Mouse (Mus musculus) layer of hippocampus, postnatal 10 days (tissue): ENCODE data around the gene Ftsj1. TPM values are rescaled to one million over a fixed set of nuclear protein-coding genes. Genes with fewer than 3 reads are reported as not detected.

Source experiments
- DNase-seq, 2 experiments: peaks; one replicate each; pipeline ENCODE4 v3.0.0; 2021; ENCODE audit warnings: low spot score in 2 of 2
- total RNA-seq, 2 experiments: library from RNA; stranded (reverse); gene quantifications; 2 replicates each; pipeline ENCODE4 v1.2.3; 2021

The Ftsj1 gene
- total RNA-seq, 2 experiments from 2014 or later = 24.0 to 27.7 TPM

DNA sequence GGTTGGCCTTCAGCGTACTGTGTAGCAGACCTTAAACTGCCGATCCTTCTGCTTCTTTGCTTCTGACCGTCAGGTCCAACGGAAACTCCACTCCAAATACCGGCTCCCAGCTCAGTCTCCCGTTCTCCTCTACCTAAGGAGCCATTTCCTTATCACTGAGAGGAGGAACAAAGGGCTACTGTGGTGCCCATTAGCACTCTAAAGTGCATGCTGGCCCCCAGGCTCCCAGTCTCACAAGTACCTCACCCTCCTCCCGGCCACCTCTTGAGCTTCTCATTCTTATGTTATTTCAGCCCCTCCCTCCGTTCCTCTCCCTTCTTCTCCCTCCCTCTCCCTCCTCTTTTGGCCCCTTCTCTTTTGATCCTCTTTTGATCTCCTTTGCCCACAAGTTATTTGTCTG, 32.6 kb downstream of the Ftsj1 start:
- DNase-seq = no peak

DNA sequence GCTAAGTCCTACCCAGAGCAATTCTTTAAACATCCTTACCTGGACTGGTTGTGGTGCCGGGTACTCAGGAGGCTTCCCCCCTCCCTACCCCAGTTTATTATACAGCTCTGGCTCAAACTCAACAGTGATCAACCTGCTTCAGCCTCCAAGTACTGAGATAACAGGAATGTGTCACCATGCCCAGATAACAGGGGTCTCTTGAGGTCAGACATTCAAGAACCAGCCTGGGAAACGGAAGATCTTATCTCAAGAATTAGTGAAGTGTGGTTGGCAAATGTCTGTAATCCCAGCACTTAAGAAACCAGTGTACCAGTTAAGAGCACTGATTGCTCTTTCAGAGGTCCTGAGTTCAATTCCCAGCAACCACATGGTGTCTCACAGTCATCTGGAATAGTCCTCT, 34.1 kb downstream of the Ftsj1 start:
- DNase-seq = no peak

DNA sequence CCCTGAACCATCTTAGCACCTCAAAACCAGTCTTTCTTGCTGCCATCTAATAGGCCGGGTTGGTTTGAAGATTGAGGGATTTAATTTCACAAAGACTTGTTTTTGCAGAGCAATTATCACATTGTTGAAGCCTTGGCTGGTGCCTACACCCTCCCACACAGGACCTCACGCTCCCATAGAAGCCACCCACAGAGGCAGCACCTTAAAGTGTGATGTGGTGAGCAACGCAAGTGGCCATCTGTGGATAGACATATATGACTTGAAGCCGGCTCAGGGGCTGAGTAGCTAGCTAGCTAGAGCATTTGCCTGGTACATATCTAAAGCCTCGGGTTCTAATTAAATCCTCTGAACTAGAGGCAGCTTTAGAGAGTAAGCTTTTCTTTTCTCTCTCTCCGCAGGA, 34.8 kb downstream of the Ftsj1 start:
- DNase-seq = no peak

DNA sequence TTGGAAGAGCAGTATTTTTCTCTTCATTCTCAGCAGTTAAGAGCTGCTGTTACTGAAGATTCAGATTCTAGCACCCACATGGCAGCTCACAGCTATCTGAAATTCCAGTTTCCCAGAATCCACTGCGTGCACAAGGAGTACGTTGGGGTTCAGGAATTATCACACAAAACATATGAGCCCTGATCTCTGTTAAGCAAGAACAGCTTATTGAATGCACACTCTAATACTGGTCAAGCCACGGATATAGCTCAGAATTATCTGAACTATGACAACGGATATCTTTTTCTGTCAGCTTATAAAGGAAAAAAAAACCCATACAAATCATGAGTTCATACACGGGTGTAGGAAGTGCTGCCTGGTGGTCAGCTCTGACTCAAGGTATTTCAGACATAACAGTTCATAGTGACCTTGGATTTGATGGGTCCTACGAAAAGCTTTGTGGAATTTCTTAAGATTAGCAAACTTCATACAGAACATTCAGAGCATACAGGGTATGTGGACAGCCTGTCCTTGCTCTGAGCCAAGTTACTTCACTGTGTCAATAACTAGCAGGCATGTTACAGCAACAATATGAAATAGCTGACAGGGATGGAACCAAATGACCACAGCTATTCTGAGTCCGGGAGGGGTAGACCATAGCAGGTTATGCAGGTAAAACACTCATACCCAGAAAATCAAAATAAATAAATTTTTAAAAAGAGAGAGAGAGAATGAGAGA, 40.6 kb downstream of the Ftsj1 start:
- no peak for DNase-seq

DNA sequence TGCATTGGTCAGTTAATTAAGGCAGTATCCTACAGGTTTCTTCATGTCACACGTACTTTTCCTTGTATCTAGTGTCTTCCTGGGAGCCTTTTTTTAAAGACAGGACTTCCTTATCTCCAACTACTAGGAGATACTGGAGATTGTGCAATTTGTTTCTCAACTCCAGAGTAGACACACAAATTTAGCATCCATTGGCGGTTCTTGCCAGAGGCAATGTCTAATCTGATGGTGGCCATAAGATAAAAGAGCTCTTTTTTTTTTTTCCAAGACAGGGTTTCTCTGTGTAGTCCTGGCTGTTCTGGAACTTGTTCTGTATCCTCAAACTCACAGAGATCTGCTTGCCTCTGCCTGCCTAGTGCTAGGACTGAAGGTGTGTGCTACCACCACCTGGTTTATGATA, 42.5 kb downstream of the Ftsj1 start:
- DNase-seq = no peak

DNA sequence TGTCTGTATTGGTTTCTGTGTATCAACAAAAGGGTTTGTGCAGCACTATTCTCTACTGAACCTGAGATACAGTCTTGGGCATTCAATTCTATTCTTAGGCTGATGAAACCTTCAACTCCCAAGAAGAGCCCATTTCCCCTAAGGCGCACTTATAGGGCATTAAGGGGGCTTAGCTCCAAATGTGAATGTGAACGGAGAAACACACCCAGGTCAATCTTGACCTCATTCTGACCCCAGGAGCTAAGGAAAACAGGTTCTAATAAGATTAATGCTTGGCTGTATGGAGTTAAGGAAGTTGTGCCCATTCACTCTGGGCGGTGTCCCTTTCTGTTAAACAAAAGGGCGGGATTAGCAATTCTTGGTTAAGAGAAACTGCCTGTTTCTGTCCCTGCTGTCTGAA, 45.0 kb downstream of the Ftsj1 start:
- DNase-seq = no peak

DNA sequence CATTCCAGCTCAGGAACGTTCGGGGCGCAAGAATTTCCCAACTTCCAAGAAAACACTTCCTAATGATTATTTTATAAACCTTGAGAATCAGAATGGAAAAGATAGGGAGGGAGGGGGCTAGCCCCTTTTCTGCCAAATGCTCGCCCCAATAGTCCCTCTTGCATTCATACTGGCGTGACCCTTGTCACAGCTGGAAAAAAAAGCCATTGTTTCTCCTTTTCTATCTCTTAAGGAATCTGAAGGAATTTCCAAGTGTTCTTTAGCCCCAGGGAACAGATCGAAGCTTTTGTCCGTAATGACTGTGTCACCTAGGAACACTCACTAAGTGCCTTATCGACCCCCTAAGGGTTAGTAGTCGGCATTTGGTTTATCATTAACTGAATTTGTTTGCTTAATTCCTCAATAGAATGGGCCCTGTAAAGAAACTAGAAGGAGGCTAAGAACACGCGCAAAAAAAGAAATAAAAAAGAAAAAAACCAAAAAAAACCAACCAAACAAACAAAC, 45.5 kb downstream of the Ftsj1 start:
- no peak for DNase-seq

DNA sequence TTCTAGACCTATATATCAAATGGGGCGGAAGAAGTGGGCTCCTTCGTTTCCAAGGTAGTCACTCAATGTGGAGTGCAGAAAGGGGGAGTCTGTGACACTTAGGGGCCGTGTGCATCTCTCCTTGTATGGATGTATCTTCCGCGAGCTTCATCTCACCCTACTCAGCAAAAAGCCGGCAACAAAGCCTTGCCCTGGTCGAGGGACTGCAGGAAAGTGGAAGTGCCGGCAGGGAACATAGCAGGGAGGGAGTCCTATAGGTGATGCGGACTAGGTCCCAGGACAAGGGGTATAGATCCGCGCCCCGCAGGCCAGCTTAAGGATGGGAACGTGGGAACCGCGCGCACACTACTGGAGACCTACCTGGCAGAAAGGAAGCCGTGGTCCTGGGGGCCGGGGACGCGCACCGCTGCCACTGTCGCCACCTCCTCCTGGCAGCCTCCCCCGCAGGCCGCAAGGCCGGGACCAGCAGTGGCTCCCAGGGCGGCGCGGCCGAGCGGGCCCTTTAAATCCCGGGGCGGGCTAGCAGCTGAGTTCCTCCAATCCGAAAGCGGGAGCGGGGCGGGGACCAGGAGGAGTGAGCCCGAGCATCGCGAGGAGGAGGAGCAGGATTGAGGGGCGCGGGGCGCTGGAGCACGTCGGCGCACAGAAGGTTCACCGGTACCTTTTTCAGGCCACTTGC, 46.1 kb downstream of the Ftsj1 start, which contains the start of gene Porcn:
Gene Porcn, minus strand, starts transcription at position 511 of the 679 bp plus-strand sequence.
- peak; percentile 70 to 84 for DNase-seq

DNA sequence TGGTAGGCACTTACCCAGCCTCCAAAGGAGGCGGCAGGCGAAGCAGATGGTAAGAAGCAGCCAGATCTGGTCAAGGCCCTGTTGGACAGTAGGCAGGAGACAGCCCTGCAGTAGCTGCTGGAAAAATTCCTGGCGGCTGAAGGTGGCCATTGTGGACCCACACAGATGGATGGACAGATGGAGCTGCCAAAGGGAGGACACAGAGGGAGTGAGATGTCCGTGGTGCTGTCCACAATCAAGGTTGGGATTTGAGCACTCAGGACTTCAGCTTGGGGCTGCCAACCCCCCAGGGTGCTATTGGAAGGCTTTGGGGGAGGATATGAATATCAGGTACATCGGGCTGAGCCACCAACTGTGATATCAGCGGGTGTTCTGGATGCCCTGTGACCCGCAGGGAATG, 46.7 kb downstream of the Ftsj1 start:
- DNase-seq = no peak

DNA sequence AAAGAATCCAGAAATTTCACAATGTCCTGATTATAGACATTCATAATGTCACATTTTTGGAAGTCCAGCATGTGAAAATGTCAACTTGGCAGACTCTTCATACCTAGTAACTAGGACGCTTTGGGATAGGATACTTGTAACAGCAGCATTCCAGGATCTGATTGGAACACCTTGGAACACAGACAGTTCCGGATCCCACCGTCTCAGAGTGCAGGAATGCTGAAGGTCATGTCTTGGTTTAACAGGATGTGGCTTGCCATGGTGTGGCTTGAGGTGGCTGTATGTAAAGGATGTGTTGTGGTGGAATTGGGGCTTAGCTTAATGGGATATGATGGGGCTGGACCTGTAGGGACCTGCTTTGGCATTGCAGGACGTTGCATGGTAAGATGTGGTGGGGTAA, 47.1 kb downstream of the Ftsj1 start:
- DNase-seq = no peak

DNA sequence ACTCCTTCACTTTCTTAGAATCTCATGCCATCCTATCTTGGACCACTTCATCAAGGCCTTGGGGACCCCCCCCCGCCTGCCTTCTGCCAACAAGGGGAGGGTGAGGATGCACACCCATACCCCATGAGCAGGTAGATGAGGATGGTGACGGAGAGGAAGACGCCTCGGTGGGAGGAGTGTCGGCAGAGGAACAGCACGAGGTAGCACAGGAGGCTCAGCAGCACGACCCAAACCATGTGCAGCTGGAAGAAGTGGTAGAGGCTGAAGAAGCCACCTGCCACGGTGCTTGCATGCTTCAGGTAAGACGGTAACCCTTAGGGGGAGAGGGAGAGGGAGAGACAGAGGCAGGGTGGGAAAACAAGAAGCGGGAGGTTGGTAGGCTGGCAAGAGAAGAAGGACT, 48.1 kb downstream of the Ftsj1 start:
- DNase-seq = no peak

DNA sequence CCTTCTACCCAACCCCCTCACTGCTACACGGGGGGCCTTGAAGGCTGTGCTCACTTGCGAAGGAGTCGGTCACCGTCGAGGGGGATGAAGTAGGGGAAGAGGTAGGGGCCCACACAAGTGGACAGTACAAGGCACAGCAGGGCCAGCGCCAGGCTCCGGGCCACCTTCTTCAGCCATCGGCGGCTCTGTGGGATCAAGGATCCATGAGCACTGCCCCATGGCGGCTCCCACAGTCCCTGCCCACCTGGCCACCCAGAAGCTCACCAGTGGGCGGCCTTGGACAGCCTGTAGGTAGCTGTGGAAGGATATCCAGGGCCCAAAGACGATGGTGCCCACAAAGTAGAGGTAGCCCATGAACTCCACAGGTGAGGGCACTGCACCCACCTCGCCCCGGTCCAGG, 49.1 kb downstream of the Ftsj1 start:
- no peak for DNase-seq

DNA sequence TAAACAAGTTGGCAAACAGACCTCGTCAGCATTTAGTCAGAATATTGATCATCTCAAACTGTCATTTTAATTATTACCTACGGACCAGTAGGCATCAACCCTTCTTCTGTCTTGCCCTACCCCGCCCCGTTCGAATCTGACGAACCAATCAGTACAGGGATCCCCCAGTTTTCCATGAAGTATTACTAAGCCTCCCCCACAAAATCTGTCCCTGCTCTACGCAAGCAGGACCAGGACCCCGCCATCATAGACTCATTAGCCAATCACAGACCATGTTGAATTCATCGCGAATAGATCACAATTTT, 58.8 kb downstream of the Ftsj1 start, which contains the start of gene Ebp:
Gene Ebp, minus strand, starts transcription at position 94 of the 305 bp plus-strand sequence.
- peak in 1 of 2 experiments; percentile 58 for DNase-seq

DNA sequence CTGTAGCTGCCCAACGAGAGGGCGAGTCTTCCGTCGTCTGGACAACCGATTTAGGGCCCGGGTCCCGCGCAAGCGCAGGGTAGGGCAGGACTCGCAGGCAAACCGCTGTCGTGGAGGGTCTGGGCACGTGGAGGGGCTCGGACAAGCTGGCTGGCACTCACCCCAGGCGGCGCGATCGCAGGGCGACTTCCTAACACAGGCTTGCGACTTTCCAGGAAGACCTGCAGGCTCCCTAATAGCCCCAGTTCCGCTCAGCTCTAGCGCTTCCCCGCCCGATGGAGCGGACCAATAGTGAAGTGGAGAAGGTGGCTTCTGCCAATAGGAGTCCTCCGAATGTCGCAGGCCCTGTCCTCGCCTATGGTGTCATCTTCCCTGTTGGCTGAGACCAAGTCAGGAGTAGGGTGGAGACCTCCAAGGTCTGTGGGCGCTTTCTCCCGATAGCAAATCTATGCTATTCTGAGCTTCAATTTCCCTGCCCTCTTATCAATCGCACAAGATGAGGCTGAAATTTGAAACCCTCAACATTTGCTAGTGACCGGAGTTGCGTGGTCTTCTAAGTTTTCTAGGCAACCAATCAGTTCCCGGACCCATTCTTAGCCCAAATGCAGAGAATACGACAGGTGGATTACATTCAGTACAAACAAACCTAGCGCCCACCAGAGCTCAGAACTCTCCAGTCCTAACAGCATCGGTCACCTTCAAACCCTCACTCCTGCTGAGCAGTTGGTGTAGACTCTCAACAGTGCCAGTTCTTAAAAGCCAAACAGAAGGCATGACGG, 59.4 kb downstream of the Ftsj1 start:
- peak; percentile 71 to 78 for DNase-seq

DNA sequence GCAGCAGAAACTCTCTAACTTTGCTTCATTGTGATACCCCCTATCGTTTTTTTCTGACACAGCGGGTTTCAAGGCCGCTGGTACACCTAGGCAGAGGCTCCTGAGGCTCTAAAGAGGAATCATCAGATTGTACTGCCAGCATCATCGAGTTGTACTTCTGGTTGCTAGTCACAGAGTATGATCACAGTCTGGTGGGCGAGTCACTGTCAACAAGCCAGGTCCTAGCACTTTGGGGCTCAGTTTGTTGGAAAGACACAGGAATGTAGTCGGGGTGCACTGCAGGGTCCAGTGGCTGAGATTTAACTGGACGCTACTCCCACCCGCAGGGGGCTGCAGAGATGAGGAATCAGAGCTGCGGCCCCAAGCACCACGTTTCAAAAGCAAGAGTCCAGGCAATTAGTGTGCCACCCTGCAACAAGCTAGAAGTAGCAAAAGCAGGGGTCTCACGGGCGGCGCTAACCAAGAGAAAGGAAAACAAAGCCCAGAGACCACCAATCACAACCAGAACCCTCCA, 60.0 kb downstream of the Ftsj1 start:
- no peak for DNase-seq

Other genes starting within 250 kb of the Ftsj1 start
- 1 to 10 TPM in 1 of 2 experiments, under 1 TPM in 1; 0.78 to 1.2 TPM for gene Glod5, start 233.9 kb downstream of the Ftsj1 start, total RNA-seq
- 10 to 100 TPM; 30.4 to 30.7 TPM for gene Suv39h1, start 177.6 kb downstream of the Ftsj1 start, total RNA-seq
- 1 to 10 TPM; 1.2 to 1.7 TPM for gene Was, start 161.9 kb downstream of the Ftsj1 start, total RNA-seq
- gene Wdr13, start 119.5 kb downstream of the Ftsj1 start, total RNA-seq = 100 to 1,000 TPM; 219 to 231 TPM
- gene Rbm3, start 106.5 kb downstream of the Ftsj1 start, total RNA-seq = 100 to 1,000 TPM; 248 to 315 TPM
- gene Tbc1d25, start 76.2 kb downstream of the Ftsj1 start, total RNA-seq = 10 to 100 TPM; 15.1 to 16.0 TPM
- 10 to 100 TPM; 26.8 to 27.7 TPM for gene Ebp, start 58.9 kb downstream of the Ftsj1 start, total RNA-seq
- gene Porcn, start 45.9 kb downstream of the Ftsj1 start, total RNA-seq = 10 to 100 TPM; 68.4 to 75.2 TPM
- gene Slc38a5, start 18.7 kb upstream of the Ftsj1 start, total RNA-seq = 10 to 100 TPM; 17.6 to 28.1 TPM
- not detected for gene Ssxb10, start 75.0 kb upstream of the Ftsj1 start, total RNA-seq
- gene Ssxb9, start 114.6 kb upstream of the Ftsj1 start, total RNA-seq = not detected
- not detected for gene Ssxb1, start 160.9 kb upstream of the Ftsj1 start, total RNA-seq
- not detected for gene Ssxb2, start 209.3 kb upstream of the Ftsj1 start, total RNA-seq